Mouse (Mus musculus) lung, adult 2 months (tissue): ENCODE data around the gene A630001G21Rik.

Source experiments
- CTCF ChIP-seq: fragments of 200-500 bp; IDR thresholded peaks from 2 replicates; pipeline ENCODE4 v1.5.1; 2011; ENCODE audit warnings: mild to moderate bottlenecking, low read length, control low read depth; ENCODE audit not compliant: insufficient read depth
- POLR2A ChIP-seq: fragments of 200-500 bp; IDR thresholded peaks from 2 replicates; pipeline ENCODE4 v1.6.1; 2011; ENCODE audit warnings: low read depth, mild to moderate bottlenecking, control low read depth, low read length, borderline replicate concordance; ENCODE audit errors: extremely low read depth

DNA sequence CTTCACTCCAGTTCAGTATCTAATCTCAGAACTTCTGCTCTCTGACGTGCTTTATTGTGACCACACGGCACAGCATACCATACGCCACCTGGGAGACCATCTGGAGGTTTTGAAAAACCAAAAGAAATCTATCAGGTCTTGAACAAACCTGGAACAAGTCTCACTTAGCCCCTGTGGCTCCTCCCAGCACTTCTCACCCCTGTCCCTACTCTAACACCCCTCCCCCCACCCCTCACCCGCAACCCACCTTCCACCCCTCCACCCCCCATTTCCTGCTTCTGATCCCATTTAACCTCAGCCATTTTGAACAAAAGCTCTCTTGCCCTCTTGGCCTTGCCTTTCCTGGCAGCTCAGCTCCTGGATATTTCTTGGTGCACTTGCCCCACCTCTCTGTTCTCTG is 98.2 kb downstream of the A630001G21Rik start:
- no peak for TF ChIP-seq CTCF
- no peak for TF ChIP-seq POLR2A
